Mouse (Mus musculus) MEL (cell line): ENCODE data around the gene Insm1.

Experiments
- BHLHE40 ChIP-seq: IDR thresholded peaks from 2 replicates; pipeline ENCODE4 v1.6.1; 2012; ENCODE audit warnings: low read depth, mild to moderate bottlenecking, inconsistent platforms, low read length, improper control_type of control experiment, borderline replicate concordance
- CTCF ChIP-seq, 3 experiments: IDR thresholded peaks in 2 of 3; conservative IDR thresholded peaks in 1 of 3; 2 replicates each; pipeline ENCODE4 v1.5.1; 2011 to 2012; ENCODE audit warnings: low read length in 3 of 3, low read depth in 2 of 3, mild to moderate bottlenecking in 2 of 3, improper control_type of control experiment in 1 of 3, inconsistent platforms in 1 of 3, mixed read lengths in 1 of 3, moderate library complexity in 1 of 3; ENCODE audit not compliant: control insufficient read depth in 1 of 3, insufficient read depth in 1 of 3, poor library complexity in 1 of 3, severe bottlenecking in 1 of 3
- E2F4 ChIP-seq: IDR thresholded peaks from 2 replicates; pipeline ENCODE4 v1.6.1; 2011; ENCODE audit warnings: low read depth, low read length, improper control_type of control experiment, borderline replicate concordance
- GATA1 ChIP-seq: IDR thresholded peaks from 2 replicates; pipeline ENCODE4 v1.6.1; 2011; ENCODE audit warnings: low read depth, low read length, improper control_type of control experiment
- JUND ChIP-seq: IDR thresholded peaks from 2 replicates; pipeline ENCODE4 v1.6.1; 2011; ENCODE audit warnings: low read depth, mild to moderate bottlenecking, improper control_type of control experiment, low read length
- KAT2A ChIP-seq: conservative IDR thresholded peaks from 2 replicates; pipeline ENCODE4 v1.6.1; 2012; ENCODE audit warnings: low read depth, low read length, improper control_type of control experiment, inconsistent platforms
- MAFK ChIP-seq: IDR thresholded peaks from 2 replicates; pipeline ENCODE4 v1.6.1; 2011; ENCODE audit warnings: low read depth, mild to moderate bottlenecking, low read length, improper control_type of control experiment, borderline replicate concordance
- MEF2A ChIP-seq: IDR thresholded peaks from 2 replicates; pipeline ENCODE4 v1.6.1; 2014; ENCODE audit warnings: low read depth, mild to moderate bottlenecking, inconsistent platforms, low read length, improper control_type of control experiment; ENCODE audit not compliant: poor library complexity, insufficient replicate concordance, severe bottlenecking; ENCODE audit errors: extremely low read depth
- POLR2A ChIP-seq, 2 experiments: IDR thresholded peaks; 2 replicates each; pipeline ENCODE4 v1.6.1; 2011 to 2012; ENCODE audit warnings: low read length in 2 of 2, mild to moderate bottlenecking in 2 of 2, control low read depth in 1 of 2, improper control_type of control experiment in 1 of 2, low read depth in 1 of 2, moderate library complexity in 1 of 2; ENCODE audit not compliant: control insufficient read depth in 1 of 2, insufficient read depth in 1 of 2, poor library complexity in 1 of 2
- TAL1 ChIP-seq: IDR thresholded peaks from 2 replicates; pipeline ENCODE4 v1.6.1; 2012; ENCODE audit warnings: mild to moderate bottlenecking, inconsistent platforms, low read length, moderate library complexity, mixed read lengths
- TBP ChIP-seq: IDR thresholded peaks from 2 replicates; pipeline ENCODE4 v1.8.0; 2011; ENCODE audit warnings: low read depth, low read length, improper control_type of control experiment
- USF2 ChIP-seq, 2 experiments: IDR thresholded peaks; 2 replicates each; pipeline ENCODE4 v1.6.1; 2011 to 2012; ENCODE audit warnings: improper control_type of control experiment in 2 of 2, low read length in 2 of 2, borderline replicate concordance in 1 of 2, inconsistent platforms in 1 of 2, low read depth in 1 of 2, mild to moderate bottlenecking in 1 of 2; ENCODE audit not compliant: insufficient read depth in 1 of 2
- ZNF384 ChIP-seq: IDR thresholded peaks from 2 replicates; pipeline ENCODE4 v1.6.1; 2012; ENCODE audit warnings: low read depth, mild to moderate bottlenecking, inconsistent platforms, low read length, improper control_type of control experiment

GRCm38 (mm10) chr2:146225818-146226217, 4.1 kb downstream of the Insm1 start:
- no peak for TF ChIP-seq POLR2A (IDR thresholded peaks at IDR 0.05; ENCODE audit: control insufficient read depth in 1 of 2, insufficient read depth in 1 of 2, low read depth in 1 of 2, low read length in 2 of 2, poor library complexity in 1 of 2)
- no peak for TF ChIP-seq KAT2A
- no peak for TF ChIP-seq MAFK
- no peak for TF ChIP-seq CTCF (IDR thresholded peaks at IDR 0.05 in 2 of 3, conservative IDR thresholded peaks at IDR 0.05 in 1 of 3; ENCODE audit: control insufficient read depth in 1 of 3, insufficient read depth in 1 of 3, low read depth in 2 of 3, low read length in 3 of 3, poor library complexity in 1 of 3, severe bottlenecking in 1 of 3)
- no peak for TF ChIP-seq JUND
- no peak for TF ChIP-seq TAL1
- no peak for TF ChIP-seq TBP
- TF ChIP-seq MEF2A: no peak
- TF ChIP-seq GATA1: no peak
- no peak for TF ChIP-seq E2F4
- TF ChIP-seq BHLHE40: no peak
- TF ChIP-seq USF2 (IDR thresholded peaks at IDR 0.05; ENCODE audit: borderline replicate concordance in 1 of 2, insufficient read depth in 1 of 2, low read depth in 1 of 2, low read length in 2 of 2): no peak
- no peak for TF ChIP-seq ZNF384
